In the genomic region with DNA sequence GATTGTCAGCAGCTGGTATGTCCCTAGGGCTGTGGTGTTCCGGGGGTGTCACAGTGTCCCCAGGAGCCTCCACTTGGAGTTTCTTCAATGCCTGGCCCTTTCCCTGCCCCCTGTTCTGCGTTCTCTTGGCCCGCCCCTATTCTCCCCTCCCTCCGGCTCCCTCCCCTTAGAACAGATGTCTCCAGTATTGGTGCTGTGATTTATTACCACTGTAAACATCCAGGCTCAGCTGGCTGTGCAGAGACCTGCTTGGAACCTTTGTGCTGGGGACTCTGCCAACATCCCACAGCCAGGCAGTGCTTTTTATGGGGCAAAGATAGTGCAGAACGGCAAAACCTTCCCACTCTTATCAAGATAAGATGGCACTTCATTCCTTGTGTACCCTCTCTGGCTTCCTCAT, we compare ENCODE assay signal across 11 mouse cellular contexts. TPM values are rescaled to one million over a fixed set of nuclear protein-coding genes. Genes with fewer than 3 reads are reported as not detected.
A peak's percentile ranks its signal among the peaks of the same experiment; 100 is the strongest.
DNase-seq lines count a peak whose midpoint lies in the region; ATAC-seq lines count a peak whose summit lies in the region.
"Had no signal": no experiment of that assay in that cellular context is flagged by ENCODE, and none has a peak within 500 bp of the region (broad histone marks: within the 10 kb centered on the region; RNA-seq: fewer than 3 reads in every experiment).

No protein-coding gene starts in this region.

- no peak overlapping the region for H3K4me2 ChIP-seq in liver, embryonic 12.5 days
- H3K4me2 ChIP-seq in liver, embryonic 11.5 days = no peak overlapping the region
- H3K4me2 ChIP-seq in intestine, embryonic 16.5 days (ENCODE audit: low read depth, low read length) = peak overlapping the region; percentile 27
- H3K4me2 ChIP-seq in heart, embryonic 11.5 days = no peak overlapping the region

- no peak for ATAC-seq in liver, embryonic 12.5 days
- no peak for ATAC-seq in liver, embryonic 11.5 days (replicated peaks; ENCODE audit: low FRiP score)
- ATAC-seq in intestine, embryonic 16.5 days = peak; percentile 88
- no peak for ATAC-seq in heart, embryonic 11.5 days (replicated peaks; ENCODE audit: insufficient number of reproducible peaks, low FRiP score, low TSS enrichment)
- no peak for ATAC-seq in monocyte, adult 5-6 weeks (replicated peaks; ENCODE audit: insufficient number of reproducible peaks, low FRiP score, low TSS enrichment, poor library complexity, severe bottlenecking)
- ATAC-seq: Patski had no signal

- WGBS in liver, embryonic 12.5 days (ENCODE audit: insufficient replicate concordance) = 48% methylated on average over 5 of the region's 5 CpGs
- WGBS in liver, embryonic 11.5 days = 26% methylated on average over 5 of the region's 5 CpGs
- WGBS in embryonic facial prominence, embryonic 10.5 days = 46% methylated on average over 5 of the region's 5 CpGs
- 5% methylated on average over 5 of the region's 5 CpGs for WGBS in intestine, embryonic 16.5 days
- WGBS in heart, embryonic 11.5 days (ENCODE audit: insufficient replicate concordance) = 47% methylated on average over 5 of the region's 5 CpGs

- H3K27ac ChIP-seq in liver, embryonic 12.5 days = 0 out of 2 replicates have a peak overlapping the region, but pooled peaks have one; percentile 43
- no peak overlapping the region for H3K27ac ChIP-seq in liver, embryonic 11.5 days (ENCODE audit: low read depth, low read length)
- H3K27ac ChIP-seq in embryonic facial prominence, embryonic 10.5 days (replicated peaks) = peak overlapping the region; percentile 19; the same call in 1 of the 2 replicates
- H3K27ac ChIP-seq in intestine, embryonic 16.5 days (ENCODE audit: low read length) = peak overlapping the region; percentile 37; the same call in 1 of the 2 replicates
- no peak overlapping the region for H3K27ac ChIP-seq in heart, embryonic 11.5 days (ENCODE audit: low read depth, low read length)
- H3K27ac ChIP-seq: heart, embryonic 10.5 days had no signal

- H3K27me3 ChIP-seq in liver, embryonic 12.5 days (replicated peaks) = no peaks in the 10 kb centered on the region
- H3K27me3 ChIP-seq in liver, embryonic 11.5 days (replicated peaks; ENCODE audit: control insufficient read depth, insufficient read depth, low read length) = no peaks in the 10 kb centered on the region
- H3K27me3 ChIP-seq in embryonic facial prominence, embryonic 10.5 days (replicated peaks; ENCODE audit: low read depth, poor library complexity, severe bottlenecking) = no peaks in the 10 kb centered on the region
- H3K27me3 ChIP-seq in intestine, embryonic 16.5 days (replicated peaks; ENCODE audit: control insufficient read depth, insufficient read depth, low read length) = no peaks in the 10 kb centered on the region
- H3K27me3 ChIP-seq in heart, embryonic 11.5 days (ENCODE audit: control insufficient read depth, insufficient read depth, low read length) = no peaks in the 10 kb centered on the region
- H3K27me3 ChIP-seq: Patski had no signal

- peaks cover 89% of the 10 kb centered on the region for H3K4me1 ChIP-seq in liver, embryonic 12.5 days
- H3K4me1 ChIP-seq in liver, embryonic 11.5 days (replicated peaks; ENCODE audit: control insufficient read depth, insufficient read depth, low read length) = peaks cover 39% of the 10 kb centered on the region
- peaks cover 18% of the 10 kb centered on the region for H3K4me1 ChIP-seq in embryonic facial prominence, embryonic 10.5 days
- peaks cover 9% of the 10 kb centered on the region for H3K4me1 ChIP-seq in intestine, embryonic 16.5 days (ENCODE audit: control insufficient read depth, insufficient read depth, low read length)
- H3K4me1 ChIP-seq in heart, embryonic 11.5 days (ENCODE audit: control insufficient read depth, insufficient read depth, low read length) = no peaks in the 10 kb centered on the region

- no peak for DNase-seq in liver, embryonic 11.5 days (ENCODE audit: low spot score)
- no peak for DNase-seq in embryonic facial prominence, embryonic 10.5 days (ENCODE audit: low spot score)
- DNase-seq in skeletal muscle tissue, adult 2 months (ENCODE audit: low read depth, low spot score) = peak; percentile 70
- DNase-seq: cerebellum, adult 9-10 months; liver had no signal

- no peak overlapping the region for H3K4me3 ChIP-seq in liver, embryonic 12.5 days
- H3K4me3 ChIP-seq in liver, embryonic 11.5 days (ENCODE audit: low read depth, low read length) = no peak overlapping the region
- no peak overlapping the region for H3K4me3 ChIP-seq in embryonic facial prominence, embryonic 10.5 days
- no peak overlapping the region for H3K4me3 ChIP-seq in intestine, embryonic 16.5 days (ENCODE audit: low read length)
- H3K4me3 ChIP-seq in heart, embryonic 11.5 days (ENCODE audit: low read depth, low read length) = no peak overlapping the region
- H3K4me3 ChIP-seq: heart, embryonic 10.5 days had no signal

- H3K36me3 ChIP-seq in liver, embryonic 12.5 days = peaks cover 15% of the 10 kb centered on the region
- no peaks in the 10 kb centered on the region for H3K36me3 ChIP-seq in liver, embryonic 11.5 days (ENCODE audit: control insufficient read depth, insufficient read depth, low read length)
- no peaks in the 10 kb centered on the region for H3K36me3 ChIP-seq in embryonic facial prominence, embryonic 10.5 days (replicated peaks)
- H3K36me3 ChIP-seq in intestine, embryonic 16.5 days (ENCODE audit: control insufficient read depth, insufficient read depth, low read length) = no peaks in the 10 kb centered on the region
- no peaks in the 10 kb centered on the region for H3K36me3 ChIP-seq in heart, embryonic 11.5 days (ENCODE audit: control insufficient read depth, insufficient read depth, low read length)
- H3K36me3 ChIP-seq: heart, embryonic 10.5 days had no signal

- H3K9ac ChIP-seq in liver, embryonic 12.5 days = no peak overlapping the region
- H3K9ac ChIP-seq in liver, embryonic 11.5 days (ENCODE audit: low read depth, low read length) = no peak overlapping the region
- peak overlapping the region; percentile 29; the same call in 1 of the 2 replicates for H3K9ac ChIP-seq in intestine, embryonic 16.5 days (ENCODE audit: low read depth, low read length)
- no peak overlapping the region for H3K9ac ChIP-seq in heart, embryonic 11.5 days (ENCODE audit: low read depth, low read length)

- H3K9me3 ChIP-seq in liver, embryonic 12.5 days (replicated peaks) = no peaks in the 10 kb centered on the region
- no peaks in the 10 kb centered on the region; the same call in 1 of the 2 replicates for H3K9me3 ChIP-seq in liver, embryonic 11.5 days (ENCODE audit: control insufficient read depth, low read length)
- no peaks in the 10 kb centered on the region for H3K9me3 ChIP-seq in embryonic facial prominence, embryonic 10.5 days
- H3K9me3 ChIP-seq in intestine, embryonic 16.5 days (ENCODE audit: control insufficient read depth, low read length) = no peaks in the 10 kb centered on the region
- no peaks in the 10 kb centered on the region for H3K9me3 ChIP-seq in heart, embryonic 11.5 days (replicated peaks; ENCODE audit: control insufficient read depth, low read length)
- H3K9me3 ChIP-seq: heart, embryonic 10.5 days had no signal

RNA-seq across cellular contexts. Expression of a gene that starts 8.3 kb away (rescaled TPM):
- 22.9 and 23.5 TPM in 2 replicates for polyA plus RNA-seq in liver, embryonic 12.5 days (2016; fragmentation: Nextera tagmentation; extraction: Ambion mirVana)
- polyA plus RNA-seq in liver, embryonic 11.5 days (2014; fragmentation: Nextera tagmentation; extraction: Ambion mirVana) = 30.2 and 34.8 TPM in 2 replicates
- 25.8 and 26.3 TPM in 2 replicates for polyA plus RNA-seq in embryonic facial prominence, embryonic 10.5 days (2016; fragmentation: Nextera tagmentation; extraction: Ambion mirVana)
- 20.4 and 22.0 TPM in 2 replicates for polyA plus RNA-seq in intestine, embryonic 16.5 days (2015; fragmentation: Nextera tagmentation; extraction: Ambion mirVana)
- polyA plus RNA-seq in heart, embryonic 11.5 days (2014; fragmentation: Nextera tagmentation; extraction: Ambion mirVana) = 17.5 and 21.2 TPM in 2 replicates
- total RNA-seq in monocyte, adult 5-6 weeks (2017) = 20.1 to 30.8 TPM (median 22.6 TPM) in 3 replicates

RNA-seq across cellular contexts. Expression of a gene that starts 21.0 kb away (rescaled TPM):
- 159 and 161 TPM in 2 replicates for polyA plus RNA-seq in liver, embryonic 12.5 days (2016; fragmentation: Nextera tagmentation; extraction: Ambion mirVana)
- polyA plus RNA-seq in liver, embryonic 11.5 days (2014; fragmentation: Nextera tagmentation; extraction: Ambion mirVana) = 119 and 123 TPM in 2 replicates
- 3.0 and 3.5 TPM in 2 replicates for polyA plus RNA-seq in embryonic facial prominence, embryonic 10.5 days (2016; fragmentation: Nextera tagmentation; extraction: Ambion mirVana)
- 2.5 and 4.3 TPM in 2 replicates for polyA plus RNA-seq in intestine, embryonic 16.5 days (2015; fragmentation: Nextera tagmentation; extraction: Ambion mirVana)
- 9.9 and 11.2 TPM in 2 replicates for polyA plus RNA-seq in heart, embryonic 11.5 days (2014; fragmentation: Nextera tagmentation; extraction: Ambion mirVana)
- 10.3 to 11.8 TPM (median 11.5 TPM) in 3 replicates for total RNA-seq in monocyte, adult 5-6 weeks (2017)
- polyA plus RNA-seq: Patski had no signal

RNA-seq across cellular contexts. Expression of a gene that starts 42.1 kb away (rescaled TPM):
- polyA plus RNA-seq in liver, embryonic 12.5 days (2016; fragmentation: Nextera tagmentation; extraction: Ambion mirVana) = not detected in 2 replicates
- polyA plus RNA-seq in liver, embryonic 11.5 days (2014; fragmentation: Nextera tagmentation; extraction: Ambion mirVana) = not detected in 2 replicates
- polyA plus RNA-seq in embryonic facial prominence, embryonic 10.5 days (2016; fragmentation: Nextera tagmentation; extraction: Ambion mirVana) = not detected in 2 replicates
- polyA plus RNA-seq in intestine, embryonic 16.5 days (2015; fragmentation: Nextera tagmentation; extraction: Ambion mirVana) = 0.10 TPM in 1 of 2 replicates, not detected in the other
- not detected in 2 replicates for polyA plus RNA-seq in heart, embryonic 11.5 days (2014; fragmentation: Nextera tagmentation; extraction: Ambion mirVana)
- not detected in 3 replicates for total RNA-seq in monocyte, adult 5-6 weeks (2017)
- polyA plus RNA-seq: heart, embryonic 10.5 days; Patski had no signal

RNA-seq across cellular contexts. Expression of a gene that starts 57.3 kb away (rescaled TPM):
- not detected in 2 replicates for polyA plus RNA-seq in liver, embryonic 12.5 days (2016; fragmentation: Nextera tagmentation; extraction: Ambion mirVana)
- 0.22 TPM in 1 of 2 replicates, not detected in the other for polyA plus RNA-seq in liver, embryonic 11.5 days (2014; fragmentation: Nextera tagmentation; extraction: Ambion mirVana)
- 0.17 TPM in 1 of 2 replicates, not detected in the other for polyA plus RNA-seq in embryonic facial prominence, embryonic 10.5 days (2016; fragmentation: Nextera tagmentation; extraction: Ambion mirVana)
- polyA plus RNA-seq in intestine, embryonic 16.5 days (2015; fragmentation: Nextera tagmentation; extraction: Ambion mirVana) = not detected in 2 replicates
- not detected in 2 replicates for polyA plus RNA-seq in heart, embryonic 11.5 days (2014; fragmentation: Nextera tagmentation; extraction: Ambion mirVana)
- total RNA-seq in monocyte, adult 5-6 weeks (2017) = 2.3 TPM in 1 of 3 replicates, not detected in the others
- polyA plus RNA-seq: heart, embryonic 10.5 days; Patski had no signal

Comparison
In these comparisons a context has a peak if more than half of its experiments do, and no peak if none do; other contexts are left out.
1. H3K27ac ChIP-seq: peak in liver, embryonic 12.5 days (single experiment), embryonic facial prominence, embryonic 10.5 days (single experiment) and intestine, embryonic 16.5 days (single experiment); none in liver, embryonic 11.5 days (single experiment) and heart, embryonic 11.5 days (single experiment).